Mouse (Mus musculus) heart, embryonic 11.5 days (tissue): ENCODE results near the gene Homer2. TPM values are rescaled to one million over a fixed set of nuclear protein-coding genes. Genes with fewer than 3 reads are reported as not detected.

ENCODE experiments used
- ATAC-seq: fragments of 200-750 bp; cut with Nextera tagmentation; replicated peaks from 2 replicates; pipeline ENCODE4 v1.8.0; 2017; ENCODE audit warnings: moderate library complexity; ENCODE audit not compliant: insufficient number of reproducible peaks, low FRiP score, low TSS enrichment
- H3K27ac ChIP-seq: fragments of 300-500 bp; sonication (generic); 2 replicates; pipeline ENCODE4 v1.5.1; 2014; ENCODE audit warnings: mild to moderate bottlenecking, low read depth, low read length
- H3K27me3 ChIP-seq: fragments of 300-500 bp; sonication (generic); 2 replicates; pipeline ENCODE4 v1.6.1; 2014; ENCODE audit warnings: mild to moderate bottlenecking, low read length, mixed read lengths; ENCODE audit not compliant: control insufficient read depth, insufficient read depth
- H3K36me3 ChIP-seq: fragments of 300-500 bp; sonication (generic); 2 replicates; pipeline ENCODE4 v1.6.1; 2014; ENCODE audit warnings: mild to moderate bottlenecking, low read length, moderate library complexity, mixed read lengths; ENCODE audit not compliant: control insufficient read depth, insufficient read depth
- H3K4me1 ChIP-seq: fragments of 300-500 bp; sonication (generic); 2 replicates; pipeline ENCODE4 v1.6.1; 2014; ENCODE audit warnings: low read length; ENCODE audit not compliant: control insufficient read depth, insufficient read depth
- H3K4me2 ChIP-seq: fragments of 300-500 bp; sonication (generic); 2 replicates; pipeline ENCODE4 v1.6.1; 2014; ENCODE audit warnings: mild to moderate bottlenecking, moderate library complexity
- H3K4me3 ChIP-seq: fragments of 300-500 bp; sonication (generic); 2 replicates; pipeline ENCODE4 v1.5.1; 2014; ENCODE audit warnings: low read depth, low read length
- H3K9ac ChIP-seq: fragments of 300-500 bp; sonication (generic); 2 replicates; pipeline ENCODE4 v1.6.1; 2014; ENCODE audit warnings: mild to moderate bottlenecking, low read depth, low read length, moderate library complexity
- H3K9me3 ChIP-seq: fragments of 300-500 bp; sonication (generic); replicated peaks from 2 replicates; pipeline ENCODE4 v1.6.1; 2016; ENCODE audit warnings: low read length; ENCODE audit not compliant: control insufficient read depth
- WGBS: fragments of 180-500 bp; shearing (Covaris S2); extraction: QIAGEN DNeasy Blood & Tissue Kit; methylation state at CpG from one replicate; pipeline ENCODE4 v1.1.7; 2014; ENCODE audit not compliant: insufficient replicate concordance; 5-methylcytosine and 5-hydroxymethylcytosine counted together
- polyA plus RNA-seq: library from polyadenylated mRNA; unstranded; fragments of >200 nt; fragmentation: Nextera tagmentation; extraction: Ambion mirVana; gene quantifications from 2 replicates; pipeline ENCODE4 v1.2.1, GENCODE M21; 2014

Homer2 gene
- polyA plus RNA-seq, 1 experiment from 2014 or later: 121 TPM

DNA sequence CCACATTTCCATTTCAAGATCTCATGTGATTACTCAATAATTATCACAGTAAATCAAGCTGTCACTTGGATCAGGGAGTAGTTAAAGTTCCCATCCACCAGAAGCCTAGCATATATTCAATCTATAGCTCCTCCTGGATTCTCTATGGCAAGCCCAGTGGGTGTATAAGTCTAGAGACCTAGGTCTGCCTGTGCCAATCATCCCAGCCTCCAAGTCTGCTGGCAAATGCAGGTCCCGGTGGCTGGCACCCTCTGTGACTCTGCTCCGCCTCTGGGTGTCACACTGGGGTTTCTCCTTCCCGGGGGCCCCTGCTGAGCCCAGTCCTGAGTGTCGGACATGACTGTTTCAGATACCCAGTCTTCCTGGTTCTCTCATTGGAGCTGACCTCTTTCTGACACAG lies 84.5 kb downstream of the Homer2 start:
- Histone ChIP-seq H3K9me3 (0 out of 2 replicates have a peak, but pooled peaks cover 3% of the 10 kb centered on the region), H3K4me2 (no peak overlapping the region), H3K4me1 (no peaks in the 10 kb centered on the region), H3K27me3 (no peaks in the 10 kb centered on the region), H3K36me3 (no peaks in the 10 kb centered on the region), H3K27ac (no peak overlapping the region), H3K9ac (no peak overlapping the region), H3K4me3 (no peak overlapping the region)
- ATAC-seq: no peak
- 70% methylated on average over 4 of the region's 4 CpGs for WGBS

DNA sequence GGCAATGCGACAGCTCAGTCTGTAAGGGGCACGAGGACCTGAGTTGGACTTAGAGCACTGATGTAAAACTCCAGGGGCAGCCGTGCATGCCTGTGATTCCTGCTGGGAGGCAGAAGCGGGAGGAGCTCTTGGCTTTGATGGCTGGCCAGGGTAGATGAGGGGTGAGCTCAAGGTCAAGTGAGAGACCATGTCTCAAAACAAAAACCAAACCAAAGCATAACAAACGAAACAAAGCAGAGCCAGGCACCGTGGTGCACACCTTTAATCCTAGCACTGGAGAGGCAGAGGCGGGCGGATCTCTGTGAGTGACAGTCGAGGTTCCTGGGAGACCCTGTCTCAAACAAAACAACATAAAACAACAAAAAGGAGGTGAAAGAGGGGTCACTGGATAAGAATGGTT lies 92.3 kb downstream of the Homer2 start:
- Histone ChIP-seq H3K9me3 (no peaks in the 10 kb centered on the region), H3K4me1 (peaks cover 4% of the 10 kb centered on the region; the same call in 1 of the 2 replicates), H3K4me3 (no peak overlapping the region), H3K36me3 (no peaks in the 10 kb centered on the region; the same call in 1 of the 2 replicates), H3K4me2 (no peak overlapping the region), H3K27me3 (no peaks in the 10 kb centered on the region), H3K9ac (no peak overlapping the region), H3K27ac (no peak overlapping the region)
- 74% methylated on average over 9 of the region's 9 CpGs for WGBS
- ATAC-seq: no peak

- peaks cover 3% of the 10 kb centered on the region for H3K36me3 ChIP-seq
- no peak overlapping the region for H3K4me3 ChIP-seq
- no peaks in the 10 kb centered on the region for H3K9me3 ChIP-seq
- peaks cover 4% of the 10 kb centered on the region; the same call in 1 of the 2 replicates for H3K4me1 ChIP-seq
- no peak overlapping the region for H3K27ac ChIP-seq
- no peak overlapping the region for H3K9ac ChIP-seq
- ATAC-seq: no peak
- no peaks in the 10 kb centered on the region for H3K27me3 ChIP-seq
- H3K4me2 ChIP-seq: no peak overlapping the region
- 75% methylated on average over 13 of the region's 13 CpGs for WGBS
These were observed 94.3 kb downstream of the Homer2 start for GRCm38 (mm10) chr7:81612856-81613635.

GRCm38 (mm10) chr7:81610125-81610524 lies 97.2 kb downstream of the Homer2 start:
- H3K4me2 ChIP-seq: no peak overlapping the region
- no peak for ATAC-seq
- WGBS: 55% methylated on average over 18 of the region's 18 CpGs

GRCm38 (mm10) chr7:81606452-81606851 lies 100.9 kb downstream of the Homer2 start:
- 67% methylated on average over 5 of the region's 5 CpGs for WGBS

More at GRCm38 (mm10) chr7:81610125-81610524, 97.2 kb downstream of the Homer2 start:
- no peaks in the 10 kb centered on the region for H3K9me3 ChIP-seq
- no peak overlapping the region for H3K9ac ChIP-seq
- H3K4me3 ChIP-seq: no peak overlapping the region
- no peaks in the 10 kb centered on the region for H3K27me3 ChIP-seq
- H3K36me3 ChIP-seq: peaks cover 3% of the 10 kb centered on the region
- H3K4me1 ChIP-seq: peaks cover 12% of the 10 kb centered on the region; the same call in 1 of the 2 replicates
- H3K27ac ChIP-seq: no peak overlapping the region

GRCm38 (mm10) chr7:81605489-81605888 lies 101.8 kb downstream of the Homer2 start:
- 29% methylated on average over 4 of the region's 4 CpGs for WGBS
- ATAC-seq: peak; percentile 59; the same call in 1 of the 2 replicates
- Histone ChIP-seq H3K4me1 (peaks cover 8% of the 10 kb centered on the region; the same call in 1 of the 2 replicates), H3K4me3 (no peak overlapping the region), H3K27me3 (no peaks in the 10 kb centered on the region), H3K4me2 (no peak overlapping the region), H3K9ac (no peak overlapping the region), H3K9me3 (no peaks in the 10 kb centered on the region), H3K27ac (no peak overlapping the region), H3K36me3 (peaks cover 3% of the 10 kb centered on the region; the same call in 1 of the 2 replicates)

More at GRCm38 (mm10) chr7:81606452-81606851, 100.9 kb downstream of the Homer2 start:
- Histone ChIP-seq H3K36me3 (peaks cover 3% of the 10 kb centered on the region; the same call in 1 of the 2 replicates), H3K4me1 (peaks cover 8% of the 10 kb centered on the region; the same call in 1 of the 2 replicates), H3K9me3 (no peaks in the 10 kb centered on the region), H3K4me3 (no peak overlapping the region), H3K27ac (no peak overlapping the region), H3K4me2 (no peak overlapping the region), H3K9ac (no peak overlapping the region), H3K27me3 (no peaks in the 10 kb centered on the region)
- ATAC-seq: no peak

DNA sequence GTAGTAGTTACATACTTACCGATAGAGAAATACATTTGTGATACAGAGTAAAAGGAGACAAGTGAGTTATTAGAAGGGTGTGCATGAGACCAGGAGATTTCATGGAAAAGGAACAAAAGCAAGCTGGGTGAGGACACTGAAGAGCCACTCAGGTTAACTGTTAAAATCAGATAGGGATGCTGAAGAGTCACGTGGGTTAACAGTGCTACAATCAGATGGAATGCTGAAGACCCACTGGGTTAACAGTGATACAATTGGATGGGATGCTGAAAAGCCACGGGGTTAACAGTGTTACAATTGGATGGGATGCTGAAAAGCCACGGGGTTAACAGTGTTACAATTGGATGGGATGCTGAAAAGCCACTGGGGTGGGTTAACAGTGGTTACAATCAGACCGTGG lies 102.3 kb downstream of the Homer2 start:
- Histone ChIP-seq H3K27ac (no peak overlapping the region), H3K9ac (no peak overlapping the region), H3K36me3 (peaks cover 3% of the 10 kb centered on the region; the same call in 1 of the 2 replicates), H3K4me1 (peaks cover 8% of the 10 kb centered on the region; the same call in 1 of the 2 replicates), H3K9me3 (no peaks in the 10 kb centered on the region), H3K27me3 (no peaks in the 10 kb centered on the region), H3K4me3 (no peak overlapping the region), H3K4me2 (no peak overlapping the region)
- WGBS: 77% methylated on average over 5 of the region's 5 CpGs
- ATAC-seq: no peak

DNA sequence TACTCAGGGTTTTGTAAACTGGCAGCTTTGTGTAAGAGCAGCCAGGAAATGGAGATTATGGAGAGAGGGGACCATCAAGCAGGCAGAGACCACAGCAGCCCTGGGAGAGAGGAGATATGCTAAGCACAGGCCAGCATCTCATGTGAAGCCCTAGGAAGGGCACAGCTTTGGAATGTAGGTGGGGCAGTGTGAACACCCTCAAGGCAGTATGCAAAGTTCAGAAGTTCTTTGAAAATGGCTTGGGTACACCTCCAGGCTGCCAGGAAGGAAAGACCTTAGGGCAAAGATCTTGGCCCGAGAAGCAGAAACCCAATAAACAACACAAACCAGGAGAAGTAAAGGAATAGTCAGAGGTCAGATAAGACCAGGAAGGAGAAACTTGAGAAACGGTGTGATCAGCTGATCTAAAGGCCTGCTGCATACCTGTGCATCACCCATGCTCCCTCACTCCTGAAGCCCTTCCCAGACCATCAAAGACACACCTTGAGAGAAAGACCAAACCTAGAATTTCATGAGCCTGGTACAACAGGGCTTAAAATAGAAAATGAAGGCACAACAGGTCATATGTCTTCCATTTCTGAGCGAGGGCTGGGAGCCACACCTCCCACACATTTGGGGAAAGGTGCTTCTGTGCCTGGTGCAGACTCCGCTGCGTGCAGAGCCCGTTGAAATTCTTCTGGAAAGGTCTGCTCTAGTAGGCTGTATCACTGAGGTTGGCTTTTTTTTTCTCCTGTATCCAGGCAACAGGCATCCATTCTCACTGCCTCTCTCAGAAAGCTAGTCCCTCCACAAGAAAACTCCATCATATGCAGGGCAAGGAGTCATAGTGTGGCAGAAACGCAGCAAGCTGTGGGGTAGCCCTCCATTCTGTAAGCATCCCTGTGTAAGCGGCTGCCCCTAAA lies 107.7 kb downstream of the Homer2 start:
- Histone ChIP-seq H3K36me3 (peaks cover 13% of the 10 kb centered on the region), H3K9me3 (no peaks in the 10 kb centered on the region), H3K4me1 (peaks cover 7% of the 10 kb centered on the region; the same call in 1 of the 2 replicates), H3K9ac (no peak overlapping the region), H3K27ac (no peak overlapping the region), H3K4me2 (no peak overlapping the region), H3K27me3 (no peaks in the 10 kb centered on the region), H3K4me3 (no peak overlapping the region)
- 63% methylated on average over 8 of the region's 8 CpGs for WGBS
- no peak for ATAC-seq
